Mouse (Mus musculus) cerebellum, postnatal 4 days (tissue): ENCODE data around the gene Rps27a.
"Not testable (repeated sequence)": the region's sequence is repeated elsewhere in the genome, so short reads cannot be mapped to it uniquely, and the experiment has no call there.

Source experiments
- DNase-seq, 2 experiments: peaks; one replicate each; pipeline ENCODE4 v3.0.0; 2022; ENCODE audit warnings: low spot score in 2 of 2, mixed read lengths in 1 of 2

Rps27a gene

GRCm38 (mm10) chr11:29547752-29548503, at the start of gene Rps27a, which contains the start of gene Clhc1:
Gene Rps27a (minus strand): TSS chr11:29548109.
Gene Clhc1 (plus strand): TSS chr11:29547950.
- peak; percentile 86 to 90 for DNase-seq

GRCm38 (mm10) chr11:29597159-29597558, 49.2 kb upstream of the Rps27a start:
- no peak for DNase-seq

- DNase-seq: no peak
These were observed 47.3 kb upstream of the Rps27a start for GRCm38 (mm10) chr11:29595217-29595616.

GRCm38 (mm10) chr11:29579610-29580009, 31.7 kb upstream of the Rps27a start:
- no peak for DNase-seq

GRCm38 (mm10) chr11:29572656-29573055, 24.7 kb upstream of the Rps27a start:
- no peak for DNase-seq

- DNase-seq: no peak
These were observed 23.6 kb upstream of the Rps27a start for GRCm38 (mm10) chr11:29571536-29571935.

GRCm38 (mm10) chr11:29563406-29563805, 15.5 kb upstream of the Rps27a start:
- DNase-seq: no peak

- no peak for DNase-seq
These were observed 13.1 kb upstream of the Rps27a start for GRCm38 (mm10) chr11:29560990-29561389.

GRCm38 (mm10) chr11:29560452-29560851, 12.5 kb upstream of the Rps27a start:
- no peak for DNase-seq

GRCm38 (mm10) chr11:29549425-29549778, 1.5 kb upstream of the Rps27a start:
- no peak for DNase-seq

- DNase-seq: no peak
These were observed 855 bp upstream of the Rps27a start for GRCm38 (mm10) chr11:29548504-29549424.

- no peak for DNase-seq
These were observed 609 bp downstream of the Rps27a start for GRCm38 (mm10) chr11:29547249-29547751.

GRCm38 (mm10) chr11:29546762-29547161, 1.1 kb downstream of the Rps27a start:
- DNase-seq: no peak

- not testable (repeated sequence) for DNase-seq
These were observed 1.6 kb downstream of the Rps27a start for GRCm38 (mm10) chr11:29546297-29546696.

- DNase-seq: not testable (repeated sequence)
These were observed 2.7 kb downstream of the Rps27a start for GRCm38 (mm10) chr11:29545150-29545752.

- DNase-seq: no peak
These were observed 3.5 kb downstream of the Rps27a start for GRCm38 (mm10) chr11:29544225-29544945.

GRCm38 (mm10) chr11:29538201-29538600, 9.7 kb downstream of the Rps27a start:
- no peak for DNase-seq

GRCm38 (mm10) chr11:29525988-29526794, 21.7 kb downstream of the Rps27a start, which contains the start of gene Mtif2:
Gene Mtif2 (plus strand): TSS chr11:29526408.
- peak; percentile 55 to 81 for DNase-seq

GRCm38 (mm10) chr11:29514682-29515412, 33.1 kb downstream of the Rps27a start, which contains the start of gene Prorsd1:
Gene Prorsd1 (minus strand): TSS chr11:29515033.
- DNase-seq: peak; percentile 72 to 82

- no peak for DNase-seq
These were observed 33.6 kb downstream of the Rps27a start for GRCm38 (mm10) chr11:29514325-29514681.
